Mouse (Mus musculus): Measurements from ENCODE around the gene Magi1.

DNA sequence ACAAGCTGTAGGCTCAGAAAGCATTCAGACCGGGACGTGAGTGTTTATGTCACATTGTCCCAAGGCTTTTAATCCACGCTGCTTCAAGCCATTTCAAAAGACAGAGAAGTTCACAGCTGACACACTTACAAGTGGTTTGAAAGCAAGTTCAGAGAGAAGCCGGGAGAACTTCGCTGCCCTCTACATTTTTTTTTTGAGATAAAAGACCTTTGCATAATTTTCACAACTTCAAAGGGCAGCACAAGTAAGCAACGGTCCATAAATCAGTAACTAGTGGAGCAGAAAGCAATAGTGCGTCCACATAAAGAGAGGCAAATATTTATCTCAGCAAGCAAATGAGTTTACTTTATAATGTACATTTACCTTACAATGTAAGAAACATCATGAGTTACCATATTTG, 52.4 kb downstream of the Magi1 start:
- TF ChIP-seq EP300 (IDR thresholded peaks at IDR 0.05; ENCODE audit: insufficient read depth, low read depth, low read length), result no peak
- TF ChIP-seq POLR2A (IDR thresholded peaks at IDR 0.05; ENCODE audit: insufficient read depth, low read depth, low read length), result no peak
